Mouse (Mus musculus) myocyte (in vitro differentiated cells): ENCODE measurements around the gene Gm15517. TPM values are rescaled to one million over a fixed set of nuclear protein-coding genes. Genes with fewer than 3 reads are reported as not detected.

ENCODE experiments used
- H3K27me3 ChIP-seq: one replicate; pipeline ENCODE4 v1.6.1; 2011; ENCODE audit not compliant: control insufficient read depth, insufficient read depth, insufficient read length
- H3K36me3 ChIP-seq: one replicate; pipeline ENCODE4 v1.6.1; 2011; ENCODE audit not compliant: control insufficient read depth, insufficient read depth
- H3K4me2 ChIP-seq: one replicate; pipeline ENCODE4 v1.6.1; 2011; ENCODE audit warnings: low read depth, control low read depth
- H3K4me3 ChIP-seq: one replicate; pipeline ENCODE4 v1.5.1; 2011; ENCODE audit warnings: mild to moderate bottlenecking, control low read depth, moderate library complexity
- H3K79me2 ChIP-seq: one replicate; pipeline ENCODE4 v1.6.1; 2011; ENCODE audit not compliant: control insufficient read depth, insufficient read depth
- H3ac ChIP-seq: one replicate; pipeline ENCODE4 v1.6.1; 2011; ENCODE audit not compliant: control insufficient read depth, insufficient read length
- CEBPB ChIP-seq: IDR thresholded peaks from 2 replicates; pipeline ENCODE4 v1.6.1; 2011; ENCODE audit warnings: mild to moderate bottlenecking, moderate library complexity; ENCODE audit not compliant: poor library complexity, insufficient read depth, severe bottlenecking
- E2F4 ChIP-seq: IDR thresholded peaks from one replicate; pipeline ENCODE4 v1.6.1; 2011; ENCODE audit warnings: mild to moderate bottlenecking, control low read depth, moderate library complexity; ENCODE audit not compliant: insufficient read depth
- MAX ChIP-seq: IDR thresholded peaks from one replicate; pipeline ENCODE4 v1.6.1; 2011; ENCODE audit warnings: low read depth, mild to moderate bottlenecking, control low read depth
- MYOD1 ChIP-seq, 3 experiments: IDR thresholded peaks; one replicate each; pipeline ENCODE4 v1.6.1; 2011; ENCODE audit warnings: control low read depth in 2 of 3, low read depth in 2 of 3, mild to moderate bottlenecking in 2 of 3, moderate library complexity in 1 of 3; ENCODE audit not compliant: insufficient read length in 2 of 3, control insufficient read depth in 1 of 3
- MYOG ChIP-seq, 3 experiments: IDR thresholded peaks; one replicate each; pipeline ENCODE4 v1.6.1; 2011; ENCODE audit warnings: control low read depth in 2 of 3, low read depth in 2 of 3, mild to moderate bottlenecking in 2 of 3; ENCODE audit not compliant: insufficient read length in 2 of 3, control insufficient read depth in 1 of 3, insufficient read depth in 1 of 3
- POLR2A ChIP-seq: IDR thresholded peaks from one replicate; pipeline ENCODE4 v1.6.1; 2011; ENCODE audit warnings: low read depth, mild to moderate bottlenecking, control low read depth, moderate library complexity; ENCODE audit not compliant: insufficient read length
- POLR2AphosphoS2 ChIP-seq: IDR thresholded peaks from one replicate; pipeline ENCODE4 v1.6.1; 2011; ENCODE audit warnings: low read depth, control low read depth; ENCODE audit not compliant: insufficient read length
- REST ChIP-seq: IDR thresholded peaks from one replicate; pipeline ENCODE4 v1.6.1; 2011; ENCODE audit warnings: mild to moderate bottlenecking, control low read depth, moderate library complexity; ENCODE audit not compliant: insufficient read depth, insufficient read length
- SRF ChIP-seq: IDR thresholded peaks from one replicate; pipeline ENCODE4 v1.6.1; 2011; ENCODE audit warnings: low read depth; ENCODE audit not compliant: control insufficient read depth, insufficient read length
- TCF12 ChIP-seq: IDR thresholded peaks from one replicate; pipeline ENCODE4 v1.6.1; 2011; ENCODE audit warnings: mild to moderate bottlenecking, control low read depth; ENCODE audit not compliant: poor library complexity, insufficient read depth, severe bottlenecking
- TCF3 ChIP-seq: IDR thresholded peaks from one replicate; pipeline ENCODE4 v1.6.1; 2011; ENCODE audit warnings: low read depth, control low read depth; ENCODE audit not compliant: insufficient read length
- USF1 ChIP-seq: IDR thresholded peaks from one replicate; pipeline ENCODE4 v1.6.1; 2011; ENCODE audit warnings: low read depth, mild to moderate bottlenecking, control low read depth, moderate library complexity
- polyA plus RNA-seq: library from polyadenylated mRNA; unstranded; fragments of >200 nt; fragmentation: generic; extraction: Trizol; gene quantifications from one replicate; pipeline ENCODE4 v1.2.1, GENCODE M21; 2012; ENCODE audit warnings: missing spikeins

Gene Gm15517
- polyA plus RNA-seq, 1 experiment: not detected

DNA sequence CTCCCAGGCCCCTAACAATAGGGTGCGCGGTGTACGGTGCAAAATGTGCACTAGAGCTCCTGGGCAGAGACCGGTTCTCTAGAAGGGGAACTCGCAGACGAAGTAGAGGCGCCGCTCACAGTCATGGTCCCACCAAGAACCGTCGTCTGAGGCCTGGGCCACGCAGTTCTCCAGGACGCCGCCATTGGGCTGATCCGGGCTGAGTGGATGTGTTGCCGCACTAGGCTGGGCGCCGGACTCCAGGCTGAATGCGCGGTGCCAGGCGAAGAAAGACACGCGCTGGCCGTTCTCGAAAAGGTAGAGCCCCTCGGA is 43.2 kb downstream of the Gm15517 start:
- Histone ChIP-seq H3K4me2 (peak overlapping the region; percentile 90), H3K36me3 (no peaks in the 10 kb centered on the region), H3ac (peak overlapping the region; percentile 77), H3K4me3 (peak overlapping the region; percentile 50), H3K79me2 (no peaks in the 10 kb centered on the region), H3K27me3 (peaks cover 23% of the 10 kb centered on the region)
- TF ChIP-seq POLR2AphosphoS2 (no peak), MYOG (IDR thresholded peaks at IDR 0.05; ENCODE audit: control insufficient read depth in 1 of 3, insufficient read depth in 1 of 3, insufficient read length in 2 of 3, low read depth in 2 of 3) (no peak), CEBPB (no peak), SRF (no peak), REST (no peak), MYOD1 (IDR thresholded peaks at IDR 0.05; ENCODE audit: control insufficient read depth in 1 of 3, insufficient read length in 2 of 3, low read depth in 2 of 3) (no peak), TCF3 (no peak), TCF12 (no peak), MAX (no peak), E2F4 (no peak)

GRCm38 (mm10) chr7:44304775-44305641 is 43.8 kb downstream of the Gm15517 start:
- Histone ChIP-seq H3K4me2 (peak overlapping the region; percentile 90), H3K27me3 (peaks cover 28% of the 10 kb centered on the region), H3K36me3 (no peaks in the 10 kb centered on the region), H3K79me2 (no peaks in the 10 kb centered on the region), H3K4me3 (peak overlapping the region; percentile 50), H3ac (peak overlapping the region; percentile 77)
- TF ChIP-seq E2F4: no peak
- peak; percentile 100 for TF ChIP-seq POLR2A
- TF ChIP-seq POLR2AphosphoS2: peak; percentile 99
- no peak for TF ChIP-seq CEBPB
- TF ChIP-seq MAX: no peak
- TF ChIP-seq TCF12: no peak
- no peak for TF ChIP-seq USF1
- TF ChIP-seq TCF3: no peak
- TF ChIP-seq REST: peak; percentile 56
- TF ChIP-seq MYOD1 (IDR thresholded peaks at IDR 0.05; ENCODE audit: control insufficient read depth in 1 of 3, insufficient read length in 2 of 3, low read depth in 2 of 3): no peak
- TF ChIP-seq MYOG (IDR thresholded peaks at IDR 0.05; ENCODE audit: control insufficient read depth in 1 of 3, insufficient read depth in 1 of 3, insufficient read length in 2 of 3, low read depth in 2 of 3): peak in 1 of 3 experiments; percentile 1

GRCm38 (mm10) chr7:44305686-44306085 is 44.4 kb downstream of the Gm15517 start:
- Histone ChIP-seq H3K4me3 (no peak overlapping the region), H3ac (no peak overlapping the region), H3K79me2 (no peaks in the 10 kb centered on the region), H3K27me3 (peaks cover 28% of the 10 kb centered on the region), H3K4me2 (peak overlapping the region; percentile 48), H3K36me3 (no peaks in the 10 kb centered on the region)
- TF ChIP-seq POLR2AphosphoS2: no peak
- TF ChIP-seq MAX: no peak
- no peak for TF ChIP-seq SRF
- TF ChIP-seq MYOD1 (IDR thresholded peaks at IDR 0.05; ENCODE audit: control insufficient read depth in 1 of 3, insufficient read length in 2 of 3, low read depth in 2 of 3): no peak
- no peak for TF ChIP-seq MYOG (IDR thresholded peaks at IDR 0.05; ENCODE audit: control insufficient read depth in 1 of 3, insufficient read depth in 1 of 3, insufficient read length in 2 of 3, low read depth in 2 of 3)
- no peak for TF ChIP-seq POLR2A

DNA sequence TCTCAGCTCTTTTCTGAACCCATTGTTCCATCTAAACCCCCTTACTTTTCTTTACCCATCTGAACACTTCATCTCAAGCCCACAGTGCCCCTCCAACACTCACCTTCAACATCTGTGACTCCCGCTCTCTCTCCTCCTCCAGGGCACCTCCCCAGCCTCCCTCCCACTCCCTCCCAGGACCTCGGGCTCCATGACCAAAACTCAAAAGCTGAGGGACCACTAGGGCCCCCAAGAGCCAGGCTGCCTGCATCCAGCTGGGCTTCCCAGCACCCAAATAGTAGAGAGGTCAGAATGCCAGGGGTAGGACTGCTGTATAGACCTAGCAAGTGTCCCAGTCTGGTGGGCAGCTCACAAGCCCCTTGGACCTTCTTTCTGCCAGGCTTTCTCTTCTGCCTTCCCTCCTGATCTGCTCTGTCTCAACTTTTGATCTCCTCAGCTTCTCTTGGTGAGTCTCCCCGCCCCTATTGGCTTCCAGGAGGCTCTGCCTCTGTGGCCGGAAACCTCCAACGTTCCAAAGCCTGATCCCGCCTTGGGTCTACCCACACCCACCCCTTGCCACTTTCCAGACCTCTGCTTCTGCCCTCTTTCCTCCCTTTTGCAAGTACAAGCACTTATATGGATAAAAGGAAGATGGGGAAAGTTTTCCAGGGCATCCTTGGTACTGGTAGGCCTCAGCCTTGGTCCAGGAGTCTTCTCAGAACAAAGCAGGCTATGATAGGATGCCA is 45.4 kb downstream of the Gm15517 start, which contains the start of gene Clec11a:
Gene Clec11a, minus strand, starts transcription at position 387 of the 725 bp plus-strand sequence.
- Histone ChIP-seq H3K4me2 (peak within 1 kb of the TSS; percentile 48), H3ac (no peak within 1 kb of the TSS), H3K27me3 (peaks cover 38% of the 10 kb centered on the region), H3K4me3 (no peak within 1 kb of the TSS), H3K36me3 (no peaks in the 10 kb centered on the region), H3K79me2 (no peaks in the 10 kb centered on the region)
- TF ChIP-seq POLR2AphosphoS2: no peak
- TF ChIP-seq POLR2A: no peak
- no peak for TF ChIP-seq CEBPB
- no peak for TF ChIP-seq MYOG (IDR thresholded peaks at IDR 0.05; ENCODE audit: control insufficient read depth in 1 of 3, insufficient read depth in 1 of 3, insufficient read length in 2 of 3, low read depth in 2 of 3)
- TF ChIP-seq USF1: no peak
- TF ChIP-seq REST: no peak
- TF ChIP-seq MYOD1 (IDR thresholded peaks at IDR 0.05; ENCODE audit: control insufficient read depth in 1 of 3, insufficient read length in 2 of 3, low read depth in 2 of 3): no peak
- no peak for TF ChIP-seq TCF3
- TF ChIP-seq TCF12: no peak
- no peak for TF ChIP-seq SRF
- TF ChIP-seq E2F4: no peak
- TF ChIP-seq MAX: no peak
